Comparison of ENCODE assay signal across 26 mouse cellular contexts in genomic region chr9:54786083-54786482, GRCm38 (mm10). TPM values are rescaled to one million over a fixed set of nuclear protein-coding genes. Genes with fewer than 3 reads are reported as not detected.
A peak's percentile ranks its signal among the peaks of the same experiment; 100 is the strongest.
DNase-seq lines count a peak whose midpoint lies in the region; ATAC-seq and TF ChIP-seq lines count a peak whose summit lies in the region.
"Had no signal": no experiment of that assay in that cellular context is flagged by ENCODE, and none has a peak within 500 bp of the region (broad histone marks: within the 10 kb centered on the region; RNA-seq: fewer than 3 reads in every experiment).

No protein-coding gene starts in this region.

- H3K4me1 ChIP-seq in CH12.LX (ENCODE audit: control insufficient read depth in 1 of 2, insufficient read depth in 2 of 2) = peaks cover 0 to 11% of the 10 kb centered on the region in 2 experiments; a peak in 2 of 4 replicates
- H3K4me1 ChIP-seq in limb, embryonic 13.5 days = peaks cover 74% of the 10 kb centered on the region
- H3K4me1 ChIP-seq in hindbrain, embryonic 11.5 days (replicated peaks; ENCODE audit: control insufficient read depth, insufficient read depth, low read length) = no peaks in the 10 kb centered on the region

- TF ChIP-seq EP300 in CH12.LX (IDR thresholded peaks at IDR 0.05; ENCODE audit: low read length) = no peak

- no peak overlapping the region for H3K9ac ChIP-seq in CH12.LX (ENCODE audit: insufficient read depth, low read depth)
- no peak overlapping the region for H3K9ac ChIP-seq in limb, embryonic 13.5 days
- H3K9ac ChIP-seq in hindbrain, embryonic 11.5 days (ENCODE audit: low read depth, low read length) = no peak overlapping the region
- H3K9ac ChIP-seq: forebrain, embryonic 13.5 days; midbrain, embryonic 12.5 days; neural tube, embryonic 13.5 days had no signal

- POLR2A ChIA-PET in Patski (lab: Charles Lee) = no interaction called here

- H3K79me2 ChIP-seq in CH12.LX (replicated peaks; ENCODE audit: control insufficient read depth, extremely low read depth, insufficient read depth, poor library complexity, severe bottlenecking) = no peaks in the 10 kb centered on the region

- H3K36me3 ChIP-seq in CH12.LX (replicated peaks in 1 of 2; ENCODE audit: control insufficient read depth in 1 of 2, insufficient read depth in 1 of 2, low read length in 1 of 2) = no peaks in the 10 kb centered on the region
- no peaks in the 10 kb centered on the region for H3K36me3 ChIP-seq in limb, embryonic 13.5 days
- H3K36me3 ChIP-seq in hindbrain, embryonic 11.5 days (ENCODE audit: control insufficient read depth, insufficient read depth, low read length) = no peaks in the 10 kb centered on the region
- H3K36me3 ChIP-seq: hindbrain, embryonic 10.5 days; midbrain, embryonic 12.5 days; neural tube, embryonic 13.5 days had no signal

- TF ChIP-seq POLR2A in CH12.LX (IDR thresholded peaks at IDR 0.05; ENCODE audit: low read depth, low read length) = no peak

- H3K27me3 ChIP-seq in CH12.LX (replicated peaks) (peaks cover 9% of the 10 kb centered on the region), Patski (no peaks in the 10 kb centered on the region)
- no peaks in the 10 kb centered on the region for H3K27me3 ChIP-seq in limb, embryonic 13.5 days
- no peaks in the 10 kb centered on the region for H3K27me3 ChIP-seq in hindbrain, embryonic 11.5 days (ENCODE audit: control insufficient read depth, insufficient read depth, low read length)
- H3K27me3 ChIP-seq: forebrain, embryonic 13.5 days; midbrain, embryonic 12.5 days; neural tube, embryonic 13.5 days had no signal

- no peak overlapping the region for H3K27ac ChIP-seq in CH12.LX (ENCODE audit: insufficient read depth, low read depth)
- H3K27ac ChIP-seq in limb, embryonic 13.5 days = peak overlapping the region; percentile 90; the same call in 1 of the 2 replicates
- H3K27ac ChIP-seq in hindbrain, embryonic 11.5 days (ENCODE audit: low read depth, low read length) = no peak overlapping the region
- H3K27ac ChIP-seq: forebrain, embryonic 13.5 days; hindbrain, embryonic 10.5 days; midbrain, embryonic 12.5 days; neural tube, embryonic 13.5 days had no signal

- WGBS in limb, embryonic 13.5 days = 83% methylated on average over 1 of the region's 1 CpGs
- 95% methylated on average over 1 of the region's 1 CpGs for WGBS in hindbrain, embryonic 11.5 days

- TF ChIP-seq CTCF in CH12.LX (conservative IDR thresholded peaks at IDR 0.05 in 1 of 2, IDR thresholded peaks at IDR 0.05 in 1 of 2; ENCODE audit: low read depth in 2 of 2, low read length in 2 of 2) = no peak
- no peak for TF ChIP-seq CTCF in Patski (IDR thresholded peaks at IDR 0.05)

- peak; percentile 9 for DNase-seq in CH12.LX (ENCODE audit: extremely low read depth)
- peak; percentile 7 for DNase-seq in Patski (ENCODE audit: low read depth, low spot score)
- peak; percentile 30 for DNase-seq in kidney, postnatal 14 days
- DNase-seq in B cell, adult 2 months = no peak
- no peak for DNase-seq in cerebellum, adult 11 months
- no peak for DNase-seq in hindbrain, embryonic 11.5 days (ENCODE audit: low spot score)
- DNase-seq: adrenal gland, postnatal 36 days; cerebellum, adult 2 months; cerebellum, postnatal 25 days; gastrocnemius, postnatal 14 days; heart, postnatal 14 days; layer of hippocampus, postnatal 36 days; lung, postnatal 36 days; right cerebral cortex, postnatal 4 days; thymus, adult 2 months; thymus, postnatal 4 days had no signal

- no peak overlapping the region for H3K4me2 ChIP-seq in CH12.LX (ENCODE audit: insufficient read depth, low read depth, poor library complexity, severe bottlenecking)
- no peak overlapping the region for H3K4me2 ChIP-seq in limb, embryonic 13.5 days (replicated peaks)
- no peak overlapping the region for H3K4me2 ChIP-seq in hindbrain, embryonic 11.5 days (replicated peaks; ENCODE audit: low read depth, low read length)
- H3K4me2 ChIP-seq: forebrain, embryonic 13.5 days; liver, embryonic 11.5 days; midbrain, embryonic 12.5 days; neural tube, embryonic 13.5 days had no signal

- dilution Hi-C loops in CH12.LX (cut with MboI; ENCODE audit: extremely low pct_ligation_motif_present, extremely low pct_unique_long_range_greater_than_20kb, low sequenced_read_pairs) = no loop called here

- no peaks in the 10 kb centered on the region for H3K9me3 ChIP-seq in CH12.LX (replicated peaks; ENCODE audit: low read length)
- no peaks in the 10 kb centered on the region for H3K9me3 ChIP-seq in limb, embryonic 13.5 days
- no peaks in the 10 kb centered on the region for H3K9me3 ChIP-seq in hindbrain, embryonic 11.5 days (ENCODE audit: control insufficient read depth, low read length)
- H3K9me3 ChIP-seq: forebrain, embryonic 13.5 days; hindbrain, embryonic 10.5 days; megakaryocyte, embryonic 14.5 days; midbrain, embryonic 12.5 days; neural tube, embryonic 13.5 days had no signal

- no peak for TF ChIP-seq RAD21 in CH12.LX (IDR thresholded peaks at IDR 0.05; ENCODE audit: low read depth, low read length)

- ATAC-seq in Patski = no peak
- no peak for ATAC-seq in limb, embryonic 13.5 days (ENCODE audit: low FRiP score, low read depth)
- no peak for ATAC-seq in hindbrain, embryonic 11.5 days (ENCODE audit: low FRiP score)
- ATAC-seq: forebrain, embryonic 13.5 days; hindbrain, embryonic 16.5 days had no signal

- H3K4me3 ChIP-seq in CH12.LX (replicated peaks in 1 of 3; ENCODE audit: low read depth in 2 of 3, low read length in 2 of 3, poor library complexity in 1 of 3) = no peak overlapping the region
- H3K4me3 ChIP-seq in limb, embryonic 13.5 days = no peak overlapping the region
- H3K4me3 ChIP-seq in hindbrain, embryonic 11.5 days (ENCODE audit: low read depth, low read length) = no peak overlapping the region
- H3K4me3 ChIP-seq: forebrain, embryonic 13.5 days; hindbrain, embryonic 10.5 days; megakaryocyte, embryonic 14.5 days; midbrain, embryonic 12.5 days; myocyte; neural tube, embryonic 13.5 days had no signal

- CTCF ChIA-PET in Patski (lab: Charles Lee) = no interaction called here

- in situ Hi-C loops in CH12.LX (cut with MboI; ENCODE audit: low pct_ligation_motif_present, low pct_unique_long_range_greater_than_20kb, low sequenced_read_pairs) (no loop called here), Patski (cut with MboI; ENCODE audit: low pct_unique_long_range_greater_than_20kb) (no loop called here)

TF ChIP-seq in CH12.LX, 34 proteins besides CTCF, POLR2A, EP300 and RAD21:
- no peak for TF ChIP-seq JUND (conservative IDR thresholded peaks at IDR 0.05; ENCODE audit: low read depth, low read length)
- TF ChIP-seq MYC (IDR thresholded peaks at IDR 0.05; ENCODE audit: low read depth, low read length) = no peak
- no peak for TF ChIP-seq USF1 (IDR thresholded peaks at IDR 0.05; ENCODE audit: low read depth, low read length)

RNA-seq across cellular contexts. Expression of gene Crabp1, which starts 21.5 kb away (rescaled TPM):
- not detected in 2 replicates for total RNA-seq in CH12.LX (2012; rRNA removed)
- total RNA-seq in CH12.LX (2014; rRNA removed) = not detected in 2 replicates
- not detected in 2 replicates for polyA plus RNA-seq in CH12.LX (2012; ENCODE audit: insufficient read length, low read depth)
- not detected for polyA plus RNA-seq in Patski (2021)
- polyA plus RNA-seq in limb, embryonic 13.5 days (2015; fragmentation: Nextera tagmentation; extraction: Ambion mirVana) = 572 and 589 TPM in 2 replicates
- polyA plus RNA-seq in hindbrain, embryonic 11.5 days (2014; fragmentation: Nextera tagmentation; extraction: Ambion mirVana) = 1,117 and 1,232 TPM in 2 replicates
- total RNA-seq: granulocyte monocyte progenitor cell, adult 5-6 weeks; heart, postnatal 14 days had no signal

RNA-seq across cellular contexts. Expression of gene Wdr61, which starts 51.8 kb away (rescaled TPM):
- total RNA-seq in CH12.LX (2012; rRNA removed) = 118 and 141 TPM in 2 replicates
- 245 and 269 TPM in 2 replicates for total RNA-seq in CH12.LX (2014; rRNA removed)
- 157 and 164 TPM in 2 replicates for polyA plus RNA-seq in CH12.LX (2012; ENCODE audit: insufficient read length, low read depth)
- polyA plus RNA-seq in Patski (2021) = 90.0 TPM
- polyA plus RNA-seq in limb, embryonic 13.5 days (2015; fragmentation: Nextera tagmentation; extraction: Ambion mirVana) = 156 and 174 TPM in 2 replicates
- polyA plus RNA-seq in hindbrain, embryonic 11.5 days (2014; fragmentation: Nextera tagmentation; extraction: Ambion mirVana) = 155 and 176 TPM in 2 replicates

Comparison
In these comparisons a context has a peak if more than half of its experiments do, and no peak if none do; other contexts are left out.
1. DNase-seq: peak in CH12.LX (single experiment), Patski (single experiment) and kidney, postnatal 14 days (single experiment); none in B cell, adult 2 months (0 of 2), cerebellum, adult 11 months (single experiment) and hindbrain, embryonic 11.5 days (single experiment).
2. RNA of gene Crabp1, which starts 21.5 kb away (polyA plus RNA-seq): 1,117 to 1,232 TPM in hindbrain, embryonic 11.5 days and 572 to 589 TPM in limb, embryonic 13.5 days; not detected in Patski (single experiment) and not detected in CH12.LX; every median in the first group is over 100 times any median in the second.